Mouse (Mus musculus) erythroblast, adult 5-6 weeks (primary cell): Measurements from ENCODE around the gene Sorcs2. TPM values are rescaled to one million over a fixed set of nuclear protein-coding genes. Genes with fewer than 3 reads are reported as not detected.
"Not testable (repeated sequence)": the region's sequence is repeated elsewhere in the genome, so short reads cannot be mapped to it uniquely, and the experiment has no call there.

ENCODE experiments used
- ATAC-seq: replicated peaks from 2 replicates; pipeline ENCODE4 v1.8.0; 2016; ENCODE audit warnings: moderate number of reproducible peaks, mild to moderate bottlenecking, moderate TSS enrichment, inconsistent platforms; ENCODE audit not compliant: poor library complexity, low FRiP score, severe bottlenecking
- total RNA-seq, 2 experiments: library from RNA; stranded (forward) in 1 of 2; stranded (reverse) in 1 of 2; fragments of 150-400 nt in 1 of 2; fragments of 200-764, 138-1000 nt in 1 of 2; gene quantifications; 2 replicates each; pipeline versions ENCODE4 v1.2.3 to v1.2.4; 2015 to 2017; ENCODE audit warnings: low replicate concordance in 2 of 2

Sorcs2 gene
- total RNA-seq, 2 experiments from 2014 or later: not detected

GRCm38 (mm10) chr5:36394840-36395515 is 3.0 kb downstream of the Sorcs2 start:
- ATAC-seq: no peak

- no peak for ATAC-seq
These were observed 6.2 kb downstream of the Sorcs2 start for GRCm38 (mm10) chr5:36391751-36392150.

- ATAC-seq: not testable (repeated sequence)
These were observed 7.4 kb downstream of the Sorcs2 start for GRCm38 (mm10) chr5:36390591-36390927.

GRCm38 (mm10) chr5:36389731-36390590 is 8.0 kb downstream of the Sorcs2 start:
- ATAC-seq: no peak

GRCm38 (mm10) chr5:36385062-36385461 is 12.9 kb downstream of the Sorcs2 start:
- no peak for ATAC-seq

GRCm38 (mm10) chr5:36383431-36383830 is 14.5 kb downstream of the Sorcs2 start:
- ATAC-seq: no peak

GRCm38 (mm10) chr5:36382721-36383120 is 15.2 kb downstream of the Sorcs2 start:
- no peak for ATAC-seq

- no peak for ATAC-seq
These were observed 15.7 kb downstream of the Sorcs2 start for GRCm38 (mm10) chr5:36382134-36382693.

- no peak for ATAC-seq
These were observed 17.9 kb downstream of the Sorcs2 start for GRCm38 (mm10) chr5:36379938-36380511.

GRCm38 (mm10) chr5:36378370-36378738 is 19.6 kb downstream of the Sorcs2 start:
- no peak for ATAC-seq

GRCm38 (mm10) chr5:36377456-36378369 is 20.2 kb downstream of the Sorcs2 start:
- no peak for ATAC-seq

- ATAC-seq: no peak
These were observed 22.1 kb downstream of the Sorcs2 start for GRCm38 (mm10) chr5:36375886-36376285.

- ATAC-seq: no peak
These were observed 23.5 kb downstream of the Sorcs2 start for GRCm38 (mm10) chr5:36374221-36375050.

- no peak for ATAC-seq
These were observed 24.6 kb downstream of the Sorcs2 start for GRCm38 (mm10) chr5:36373246-36373891.

GRCm38 (mm10) chr5:36371731-36372130 is 26.2 kb downstream of the Sorcs2 start:
- no peak for ATAC-seq

GRCm38 (mm10) chr5:36369261-36369684 is 28.7 kb downstream of the Sorcs2 start:
- ATAC-seq: no peak

- ATAC-seq: no peak
These were observed 29.3 kb downstream of the Sorcs2 start for GRCm38 (mm10) chr5:36368511-36369135.

GRCm38 (mm10) chr5:36367911-36368310 is 30.0 kb downstream of the Sorcs2 start:
- ATAC-seq: no peak
